Mouse (Mus musculus): ENCODE data around the gene Jph3.

- no peak for TF ChIP-seq CTCF (IDR thresholded peaks at IDR 0.05; ENCODE audit: low read depth)
- no peak for TF ChIP-seq EP300 (IDR thresholded peaks at IDR 0.05; ENCODE audit: low read depth)
Observed at GRCm38 (mm10) chr8:121740721-121741120, 11.3 kb downstream of the Jph3 start.

Data from liver, postnatal 0 days (tissue).